In genomic region chr5:134232568-134232967, GRCm38 (mm10) we compare ENCODE assay signal across 1 mouse cellular context.
A peak's percentile ranks its signal among the peaks of the same experiment; 100 is the strongest.
TF ChIP-seq lines count a peak whose summit lies in the region.

No protein-coding gene starts in this region.

TF ChIP-seq in CH12.LX, 34 proteins besides CTCF, POLR2A, EP300 and RAD21 (continued from another document):
- TF ChIP-seq CHD2 (IDR thresholded peaks at IDR 0.05; ENCODE audit: low read length), result peak; percentile 86
- TF ChIP-seq TBP (conservative IDR thresholded peaks at IDR 0.05; ENCODE audit: low read depth, low read length), result 0 out of 2 replicates have a peak, but pooled peaks have one; percentile 50
- peak; percentile 97 for TF ChIP-seq ETS1 (conservative IDR thresholded peaks at IDR 0.05; ENCODE audit: low read depth, low read length)
- peak; percentile 49; the same call in 1 of the 2 replicates for TF ChIP-seq CHD1 (IDR thresholded peaks at IDR 0.05; ENCODE audit: low read depth, low read length)
- TF ChIP-seq PAX5 (IDR thresholded peaks at IDR 0.05; ENCODE audit: low read length), result no peak
- peak; percentile 77 for TF ChIP-seq ELF1 (IDR thresholded peaks at IDR 0.05; ENCODE audit: low read depth, low read length)
- TF ChIP-seq SMC3 (IDR thresholded peaks at IDR 0.05; ENCODE audit: low read depth, low read length), result no peak; the same call in 1 of the 2 replicates
- TF ChIP-seq ZNF384 (IDR thresholded peaks at IDR 0.05; ENCODE audit: low read depth, low read length), result peak; percentile 43
- TF ChIP-seq JUN (IDR thresholded peaks at IDR 0.05; ENCODE audit: insufficient read depth, low read depth, low read length), result no peak
- TF ChIP-seq MAX (IDR thresholded peaks at IDR 0.05; ENCODE audit: low read length), result peak; percentile 79
- TF ChIP-seq BHLHE40 (IDR thresholded peaks at IDR 0.05; ENCODE audit: low read depth, low read length), result peak; percentile 99
- peak; percentile 12; the same call in 1 of the 2 replicates for TF ChIP-seq NRF1 (IDR thresholded peaks at IDR 0.05; ENCODE audit: low read depth, low read length)
- peak; percentile 94 for TF ChIP-seq MAZ (IDR thresholded peaks at IDR 0.05; ENCODE audit: low read depth, low read length)
- peak; percentile 91 for TF ChIP-seq RCOR1 (conservative IDR thresholded peaks at IDR 0.05; ENCODE audit: low read depth, low read length)
- TF ChIP-seq SIN3A (IDR thresholded peaks at IDR 0.05; ENCODE audit: low read length), result peak; percentile 81
- TF ChIP-seq USF2 (conservative IDR thresholded peaks at IDR 0.05; ENCODE audit: low read depth, low read length), result no peak
- peak; percentile 0; the same call in 1 of the 2 replicates for TF ChIP-seq NELFE (IDR thresholded peaks at IDR 0.05; ENCODE audit: low read depth, low read length)
- TF ChIP-seq MYC (IDR thresholded peaks at IDR 0.05; ENCODE audit: low read depth, low read length), result peak; percentile 94
- peak; percentile 99 for TF ChIP-seq TCF12 (IDR thresholded peaks at IDR 0.05; ENCODE audit: low read depth, low read length)
- TF ChIP-seq ZC3H11A (IDR thresholded peaks at IDR 0.05; ENCODE audit: low read depth, low read length), result no peak
- 0 out of 2 replicates have a peak, but pooled peaks have one; percentile 50 for TF ChIP-seq JUND (conservative IDR thresholded peaks at IDR 0.05; ENCODE audit: low read depth, low read length)
- peak; percentile 79 for TF ChIP-seq POLR2AphosphoS2 (IDR thresholded peaks at IDR 0.05; ENCODE audit: low read depth, low read length)
- peak; percentile 81; the same call in 1 of the 2 replicates for TF ChIP-seq UBTF (IDR thresholded peaks at IDR 0.05; ENCODE audit: low read depth, low read length)
- TF ChIP-seq ZKSCAN1 (IDR thresholded peaks at IDR 0.05; ENCODE audit: borderline replicate concordance, low read depth, low read length), result no peak
- TF ChIP-seq MEF2A (IDR thresholded peaks at IDR 0.05; ENCODE audit: borderline replicate concordance, low read depth, low read length), result peak; percentile 95
- TF ChIP-seq ZMIZ1 (IDR thresholded peaks at IDR 0.05; ENCODE audit: low read depth, low read length), result peak; percentile 25; the same call in 1 of the 2 replicates
- no peak for TF ChIP-seq GABPA (IDR thresholded peaks at IDR 0.05; ENCODE audit: insufficient replicate concordance, low read depth, low read length)
- TF ChIP-seq KAT2A (IDR thresholded peaks at IDR 0.05; ENCODE audit: insufficient replicate concordance, low read length), result 0 out of 2 replicates have a peak, but pooled peaks have one; percentile 56
- TF ChIP-seq E2F4 (IDR thresholded peaks at IDR 0.05; ENCODE audit: insufficient replicate concordance, low read depth, low read length), result no peak
- TF ChIP-seq USF1 (IDR thresholded peaks at IDR 0.05; ENCODE audit: low read depth, low read length), result no peak
- TF ChIP-seq HCFC1 (IDR thresholded peaks at IDR 0.05; ENCODE audit: low read depth, low read length), result no peak; the same call in none of the 2 replicates
- peak; percentile 96 for TF ChIP-seq IRF4 (IDR thresholded peaks at IDR 0.05; ENCODE audit: low read depth, low read length)
- peak; percentile 57; the same call in 1 of the 2 replicates for TF ChIP-seq MXI1 (IDR thresholded peaks at IDR 0.05; ENCODE audit: low read depth, low read length)
